Comparison of ENCODE assay signal across 9 mouse cellular contexts in genomic region chr11:78488168-78488567, GRCm38 (mm10). TPM values are rescaled to one million over a fixed set of nuclear protein-coding genes. Genes with fewer than 3 reads are reported as not detected.
DNase-seq lines count a peak whose midpoint lies in the region; ATAC-seq and TF ChIP-seq lines count a peak whose summit lies in the region.
"Had no signal": no experiment of that assay in that cellular context is flagged by ENCODE, and none has a peak within 500 bp of the region (broad histone marks: within the 10 kb centered on the region; RNA-seq: fewer than 3 reads in every experiment).

No protein-coding gene starts in this region.

- no peaks in the 10 kb centered on the region for H3K9me3 ChIP-seq in forebrain, postnatal 0 days (ENCODE audit: low read length)
- H3K9me3 ChIP-seq in lung, embryonic 14.5 days (ENCODE audit: low read depth, low read length) = no peaks in the 10 kb centered on the region

- whole genome bisulfite sequencing in bone marrow, adult 2 months = 1% methylated on average over 8 of the region's 8 CpGs
- 3% methylated on average over 8 of the region's 8 CpGs for WGBS in forebrain, postnatal 0 days
- 2% methylated on average over 8 of the region's 8 CpGs for WGBS in lung, embryonic 14.5 days

- H3K9ac ChIP-seq in forebrain, postnatal 0 days = no peak overlapping the region
- no peak overlapping the region for H3K9ac ChIP-seq in lung, embryonic 14.5 days

- DNase-seq in urinary bladder, postnatal 14 days (ENCODE audit: low spot score) = peak; percentile 66
- DNase-seq in urinary bladder, postnatal 10 days (ENCODE audit: low spot score) = no peak
- DNase-seq in forebrain, postnatal 0 days = peak; percentile 87
- peak; percentile 72 for DNase-seq in kidney, postnatal 14 days
- peak; percentile 83 for DNase-seq in lung, embryonic 14.5 days
- DNase-seq in right cerebral cortex, postnatal 10 days (ENCODE audit: low spot score in 2 of 2) = peak; percentile 80 to 86

- no peaks in the 10 kb centered on the region; the same call in 1 of the 2 replicates for H3K4me1 ChIP-seq in bone marrow, adult 2 months (ENCODE audit: control insufficient read depth, insufficient read depth, low read length)
- peaks cover 11% of the 10 kb centered on the region for H3K4me1 ChIP-seq in forebrain, postnatal 0 days (ENCODE audit: insufficient read depth)
- H3K4me1 ChIP-seq in lung, embryonic 14.5 days (ENCODE audit: insufficient read depth) = no peaks in the 10 kb centered on the region

- TF ChIP-seq POLR2A in bone marrow, adult 2 months (IDR thresholded peaks at IDR 0.05; ENCODE audit: borderline replicate concordance, control insufficient read depth, low read depth, low read length) = no peak

- H3K4me3 ChIP-seq in bone marrow, adult 2 months (replicated peaks; ENCODE audit: control insufficient read depth, low read depth, low read length) = no peak overlapping the region
- H3K4me3 ChIP-seq in forebrain, postnatal 0 days (ENCODE audit: low read depth, low read length) = no peak overlapping the region
- H3K4me3 ChIP-seq in lung, embryonic 14.5 days (ENCODE audit: low read depth, low read length) = no peak overlapping the region

- peaks cover 30% of the 10 kb centered on the region for H3K36me3 ChIP-seq in forebrain, postnatal 0 days (ENCODE audit: insufficient read depth)
- no peaks in the 10 kb centered on the region for H3K36me3 ChIP-seq in lung, embryonic 14.5 days (ENCODE audit: insufficient read depth)

- no peak overlapping the region for H3K4me2 ChIP-seq in forebrain, postnatal 0 days (ENCODE audit: low read depth)
- no peak overlapping the region for H3K4me2 ChIP-seq in lung, embryonic 14.5 days

- ATAC-seq in forebrain, postnatal 0 days = peak; percentile 40; the same call in 1 of the 2 replicates
- no peak; the same call in 1 of the 2 replicates for ATAC-seq in lung, embryonic 14.5 days (ENCODE audit: insufficient read depth)
- no peak for ATAC-seq in erythroid progenitor cell, adult 5-6 weeks (replicated peaks; ENCODE audit: low FRiP score, poor library complexity, severe bottlenecking)

- peak; percentile 79 for TF ChIP-seq CTCF in bone marrow, adult 2 months (IDR thresholded peaks at IDR 0.05; ENCODE audit: control insufficient read depth, insufficient read depth, low read length)
- peak; percentile 93 for TF ChIP-seq CTCF in forebrain, postnatal 0 days (IDR thresholded peaks at IDR 0.05; ENCODE audit: low read depth)
- TF ChIP-seq CTCF in lung, embryonic 14.5 days (IDR thresholded peaks at IDR 0.05; ENCODE audit: low read depth) = peak; percentile 86

- H3K27ac ChIP-seq in bone marrow, adult 2 months (ENCODE audit: control insufficient read depth, insufficient read depth, low read depth, low read length, poor library complexity) = no peak overlapping the region
- no peak overlapping the region for H3K27ac ChIP-seq in forebrain, postnatal 0 days (ENCODE audit: low read depth, low read length)
- no peak overlapping the region for H3K27ac ChIP-seq in lung, embryonic 14.5 days (ENCODE audit: low read depth)

- no peaks in the 10 kb centered on the region for H3K27me3 ChIP-seq in forebrain, postnatal 0 days (ENCODE audit: insufficient read depth, low read length)
- H3K27me3 ChIP-seq in lung, embryonic 14.5 days (ENCODE audit: insufficient read depth, low read length) = peaks cover 65% of the 10 kb centered on the region

RNA-seq across cellular contexts. Expression of gene Sarm1, which starts 9.4 kb away (rescaled TPM):
- not detected in 2 replicates for polyA plus RNA-seq in bone marrow, adult 2 months (2011; ENCODE audit: insufficient read depth, insufficient read length, low replicate concordance, missing spikeins)
- total RNA-seq in forebrain, postnatal 0 days (2014; rRNA removed) = 47.5 and 48.3 TPM in 2 replicates
- 32.7 and 34.7 TPM in 2 replicates for polyA plus RNA-seq in forebrain, postnatal 0 days (2015; fragmentation: Nextera tagmentation; extraction: Ambion mirVana)
- polyA plus RNA-seq in lung, embryonic 14.5 days (2014; fragmentation: Nextera tagmentation; extraction: Ambion mirVana) = 1.2 and 1.4 TPM in 2 replicates
- total RNA-seq in erythroid progenitor cell, adult 5-6 weeks (2015; ENCODE audit: low replicate concordance) = not detected in 2 replicates
- not detected in 2 replicates for total RNA-seq in erythroid progenitor cell, adult 5-6 weeks (2017; ENCODE audit: low replicate concordance)

RNA-seq across cellular contexts. Expression of gene Vtn, which starts 10.7 kb away (rescaled TPM):
- polyA plus RNA-seq in bone marrow, adult 2 months (2011; ENCODE audit: insufficient read depth, insufficient read length, low replicate concordance, missing spikeins) = 6.2 and 19.7 TPM in 2 replicates
- total RNA-seq in forebrain, postnatal 0 days (2014; rRNA removed) = 82.8 and 94.4 TPM in 2 replicates
- 111 and 129 TPM in 2 replicates for polyA plus RNA-seq in forebrain, postnatal 0 days (2015; fragmentation: Nextera tagmentation; extraction: Ambion mirVana)
- polyA plus RNA-seq in lung, embryonic 14.5 days (2014; fragmentation: Nextera tagmentation; extraction: Ambion mirVana) = 0.20 and 0.50 TPM in 2 replicates
- total RNA-seq in erythroid progenitor cell, adult 5-6 weeks (2015; ENCODE audit: low replicate concordance) = not detected in 2 replicates
- total RNA-seq in erythroid progenitor cell, adult 5-6 weeks (2017; ENCODE audit: low replicate concordance) = not detected in 2 replicates

RNA-seq across cellular contexts. Expression of gene Sebox, which starts 15.1 kb away (rescaled TPM):
- polyA plus RNA-seq in bone marrow, adult 2 months (2011; ENCODE audit: insufficient read depth, insufficient read length, low replicate concordance, missing spikeins) = not detected in 2 replicates
- total RNA-seq in forebrain, postnatal 0 days (2014; rRNA removed) = 0.14 and 0.15 TPM in 2 replicates
- polyA plus RNA-seq in forebrain, postnatal 0 days (2015; fragmentation: Nextera tagmentation; extraction: Ambion mirVana) = 0.35 TPM in 1 of 2 replicates, not detected in the other
- polyA plus RNA-seq in lung, embryonic 14.5 days (2014; fragmentation: Nextera tagmentation; extraction: Ambion mirVana) = not detected in 2 replicates
- total RNA-seq in erythroid progenitor cell, adult 5-6 weeks (2015; ENCODE audit: low replicate concordance) = not detected in 2 replicates
- total RNA-seq in erythroid progenitor cell, adult 5-6 weeks (2017; ENCODE audit: low replicate concordance) = not detected in 2 replicates
- total RNA-seq: gastrocnemius, postnatal 4 days had no signal

RNA-seq across cellular contexts. Expression of gene Slc46a1, which starts 22.7 kb away (rescaled TPM):
- polyA plus RNA-seq in bone marrow, adult 2 months (2011; ENCODE audit: insufficient read depth, insufficient read length, low replicate concordance, missing spikeins) = 1.6 TPM in 1 of 2 replicates, not detected in the other
- total RNA-seq in forebrain, postnatal 0 days (2014; rRNA removed) = 10.8 and 11.2 TPM in 2 replicates
- polyA plus RNA-seq in forebrain, postnatal 0 days (2015; fragmentation: Nextera tagmentation; extraction: Ambion mirVana) = 16.5 and 18.8 TPM in 2 replicates
- polyA plus RNA-seq in lung, embryonic 14.5 days (2014; fragmentation: Nextera tagmentation; extraction: Ambion mirVana) = 13.5 and 14.3 TPM in 2 replicates
- total RNA-seq in erythroid progenitor cell, adult 5-6 weeks (2015; ENCODE audit: low replicate concordance) = not detected in 2 replicates
- 0.13 TPM in 1 of 2 replicates, not detected in the other for total RNA-seq in erythroid progenitor cell, adult 5-6 weeks (2017; ENCODE audit: low replicate concordance)

RNA-seq across cellular contexts. Expression of gene Tmem199, which starts 23.8 kb away (rescaled TPM):
- 6.5 and 16.5 TPM in 2 replicates for polyA plus RNA-seq in bone marrow, adult 2 months (2011; ENCODE audit: insufficient read depth, insufficient read length, low replicate concordance, missing spikeins)
- 64.8 and 73.2 TPM in 2 replicates for total RNA-seq in forebrain, postnatal 0 days (2014; rRNA removed)
- polyA plus RNA-seq in forebrain, postnatal 0 days (2015; fragmentation: Nextera tagmentation; extraction: Ambion mirVana) = 84.2 and 86.0 TPM in 2 replicates
- 47.0 and 53.3 TPM in 2 replicates for polyA plus RNA-seq in lung, embryonic 14.5 days (2014; fragmentation: Nextera tagmentation; extraction: Ambion mirVana)
- 2.5 TPM in 1 of 2 replicates, not detected in the other for total RNA-seq in erythroid progenitor cell, adult 5-6 weeks (2015; ENCODE audit: low replicate concordance)
- total RNA-seq in erythroid progenitor cell, adult 5-6 weeks (2017; ENCODE audit: low replicate concordance) = 7.7 and 10.1 TPM in 2 replicates

Comparison
In these comparisons a context has a peak if more than half of its experiments do, and no peak if none do; other contexts are left out.
1. RNA of gene Sarm1, which starts 9.4 kb away (polyA plus RNA-seq): 32.7 to 34.7 TPM in forebrain, postnatal 0 days; not detected in bone marrow, adult 2 months and 1.2 to 1.4 TPM in lung, embryonic 14.5 days; every median in the first group is over 10 times any median in the second.
2. Peak in every context shown above with its lines, with median percentiles within 50 percentile points of each other: CTCF ChIP-seq.